Mouse (Mus musculus) kidney, adult 8-10 months (tissue): ENCODE results near the gene Zmym5.
"Not testable (repeated sequence)": the region's sequence is repeated elsewhere in the genome, so short reads cannot be mapped to it uniquely, and the experiment has no call there.

Experiments used
- DNase-seq, 2 experiments: peaks; one replicate each; pipeline ENCODE4 v3.0.0; 2022

The Zmym5 gene

DNA sequence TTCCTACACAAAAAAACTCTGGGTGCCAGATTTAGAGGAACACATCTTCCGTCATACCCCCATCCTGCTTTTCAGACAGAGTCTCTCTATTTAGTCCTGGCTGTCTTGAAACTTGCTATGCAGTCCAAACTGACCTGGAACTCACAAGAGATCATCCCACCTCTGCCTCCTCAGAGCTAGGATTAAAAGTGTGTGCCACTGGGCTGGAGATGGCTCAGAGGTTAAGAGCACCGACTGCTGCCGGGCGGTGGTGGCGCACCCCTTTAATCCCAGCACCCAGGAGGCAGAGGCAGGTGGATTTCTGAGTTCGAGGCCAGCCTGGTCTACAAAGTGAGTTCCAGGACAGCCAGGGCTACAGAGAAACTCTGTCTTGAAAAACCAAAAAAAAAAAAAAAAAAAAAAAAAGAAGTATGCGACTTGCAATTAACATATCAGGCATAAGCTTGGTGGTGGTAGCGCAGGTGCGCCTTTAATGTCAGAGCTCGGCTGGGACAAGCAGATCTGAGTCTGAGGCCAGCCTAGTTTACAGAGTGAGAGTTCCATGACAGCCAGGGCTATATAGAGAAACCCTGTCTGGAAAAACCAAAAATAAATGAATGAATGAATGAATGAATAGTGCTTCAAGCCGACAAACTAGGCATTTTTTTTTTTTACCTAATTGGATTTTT lies 34.8 kb downstream of the Zmym5 start:
- DNase-seq = no peak

DNA sequence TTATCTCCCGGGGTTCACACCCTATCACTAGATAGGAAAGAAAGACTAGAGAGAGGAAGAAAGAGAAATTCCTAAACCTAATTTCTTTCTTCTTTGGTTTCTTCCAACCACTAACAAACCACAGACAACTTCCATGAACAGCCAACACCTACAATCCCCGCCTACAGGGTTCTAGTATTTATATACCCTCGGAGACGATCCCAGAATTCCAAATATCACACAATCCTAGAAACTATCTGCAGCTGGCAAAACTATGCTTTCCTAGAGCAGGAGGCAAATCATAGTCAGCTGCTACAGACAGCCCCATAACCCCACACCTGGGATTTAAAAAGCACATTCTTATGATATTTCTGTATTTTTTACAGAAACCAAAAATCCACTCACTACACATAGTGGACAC lies 36.1 kb downstream of the Zmym5 start:
- no peak for DNase-seq

DNA sequence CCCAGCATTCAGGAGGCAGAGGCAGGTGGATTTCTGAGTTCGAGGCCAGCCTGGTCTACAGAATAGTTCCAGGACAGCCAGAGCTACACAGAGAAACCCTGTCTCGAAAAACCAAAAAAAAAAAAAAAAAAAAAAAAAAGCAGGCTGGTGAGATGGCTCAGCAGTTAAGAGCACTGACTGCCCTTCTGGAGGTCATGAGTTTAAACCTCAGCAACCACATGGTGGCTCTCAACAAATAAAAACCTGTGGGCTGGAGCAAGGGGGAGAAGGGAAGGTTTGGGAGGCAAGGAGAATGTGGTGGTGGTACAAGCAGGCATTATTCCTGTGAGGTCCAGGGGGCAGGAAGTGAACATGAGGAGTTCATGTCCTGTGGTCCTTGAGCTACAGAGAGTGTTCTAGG lies 45.1 kb downstream of the Zmym5 start:
- DNase-seq = not testable (repeated sequence)

DNA sequence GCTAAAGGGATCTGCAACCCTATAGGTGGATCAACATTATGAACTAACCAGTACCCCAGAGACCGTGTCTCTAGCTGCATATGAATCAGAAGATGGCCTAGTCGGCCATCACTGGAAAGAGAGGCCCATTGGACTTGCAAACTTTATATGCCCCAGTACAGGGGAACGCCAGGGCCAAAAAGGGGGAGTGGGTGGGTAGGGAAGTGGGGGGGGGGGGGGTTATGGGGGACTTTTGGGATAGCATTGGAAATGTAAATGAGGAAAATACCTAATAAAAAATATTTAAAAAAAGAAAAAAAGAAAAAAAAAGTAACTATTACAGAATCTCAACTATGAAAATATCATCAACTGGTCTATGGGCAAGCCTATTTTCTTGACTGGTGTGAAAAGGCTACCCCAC lies 46.4 kb downstream of the Zmym5 start:
- not testable (repeated sequence) for DNase-seq

DNA sequence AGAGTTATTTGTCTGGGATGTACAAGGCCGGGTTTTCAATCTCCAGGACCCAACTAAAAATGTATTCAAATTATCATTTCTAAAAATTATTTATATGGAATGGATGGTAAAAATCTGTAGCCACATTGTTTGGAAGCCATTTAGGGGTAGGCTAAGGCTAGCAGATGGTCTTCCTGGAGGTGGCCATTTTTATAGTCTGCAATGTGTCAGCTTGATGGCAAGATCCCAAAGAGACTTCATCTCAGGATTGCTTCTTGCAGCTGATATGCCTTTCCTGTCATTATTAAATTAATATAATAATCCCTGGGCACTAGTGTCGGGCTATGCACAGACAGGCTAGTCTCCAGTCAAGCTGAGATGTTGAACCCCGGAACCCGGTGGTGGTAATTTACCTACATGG lies 60.2 kb downstream of the Zmym5 start:
- DNase-seq = no peak
